Mouse (Mus musculus): Measurements from ENCODE around the gene Zcchc2. TPM values are rescaled to one million over a fixed set of nuclear protein-coding genes. Genes with fewer than 3 reads are reported as not detected.

Zcchc2 gene
- polyA plus RNA-seq (2011; ENCODE audit: insufficient read length, low read depth, missing spikeins): 16.3 and 18.3 TPM in 2 replicates

DNA sequence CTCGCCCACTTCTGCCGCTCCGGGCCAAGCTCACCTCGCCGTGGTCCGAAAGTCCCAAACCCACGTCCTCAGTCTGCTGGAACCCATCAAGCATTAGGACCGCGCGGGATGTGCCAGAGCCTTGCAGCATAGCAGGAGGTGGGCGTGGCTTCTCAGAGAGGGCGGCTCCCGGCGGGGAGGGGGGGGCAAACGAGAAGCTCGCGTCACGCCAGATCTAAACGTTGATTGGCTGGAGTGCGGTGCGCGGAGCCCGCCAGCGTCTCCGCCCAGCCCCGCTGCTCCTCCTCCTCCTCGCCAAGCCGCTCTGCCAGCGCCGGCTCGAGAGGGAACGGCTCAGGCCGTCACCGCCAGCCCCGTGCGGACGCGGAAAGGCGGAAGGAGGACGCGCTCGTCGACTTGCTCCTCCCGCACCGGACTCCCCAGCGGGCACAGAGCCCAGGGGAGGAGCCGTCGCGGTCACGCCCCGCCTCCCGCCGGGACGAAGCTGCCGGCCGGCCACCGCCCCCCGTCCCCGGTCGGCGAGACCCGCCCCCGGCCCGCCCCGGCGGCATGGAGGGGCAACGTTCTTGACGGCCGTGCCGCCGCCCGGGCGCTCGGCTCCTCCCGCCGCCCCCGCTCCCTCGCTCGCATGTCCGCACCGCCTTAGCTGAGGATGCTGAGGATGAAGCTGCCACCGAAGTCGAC is at the start of gene Zcchc2:
Gene Zcchc2 (plus strand): TSS at position 269 of the 684 bp plus-strand sequence.
- peak within 1 kb of the TSS; percentile 91 for H3K4me3 ChIP-seq (ENCODE audit: insufficient read depth, low read length)
- TF ChIP-seq CTCF (IDR thresholded peaks at IDR 0.05; ENCODE audit: borderline replicate concordance, insufficient read depth, low read length) (no peak), POLR2A (IDR thresholded peaks at IDR 0.05; ENCODE audit: low read depth, low read length) (peak; percentile 91)
- peak within 1 kb of the TSS; percentile 84 for H3K27ac ChIP-seq (ENCODE audit: insufficient read depth, low read length)
- H3K4me1 ChIP-seq (ENCODE audit: control insufficient read depth, insufficient read depth, low read length): 0 out of 2 replicates have a peak, but pooled peaks cover 3% of the 10 kb centered on the region

DNA sequence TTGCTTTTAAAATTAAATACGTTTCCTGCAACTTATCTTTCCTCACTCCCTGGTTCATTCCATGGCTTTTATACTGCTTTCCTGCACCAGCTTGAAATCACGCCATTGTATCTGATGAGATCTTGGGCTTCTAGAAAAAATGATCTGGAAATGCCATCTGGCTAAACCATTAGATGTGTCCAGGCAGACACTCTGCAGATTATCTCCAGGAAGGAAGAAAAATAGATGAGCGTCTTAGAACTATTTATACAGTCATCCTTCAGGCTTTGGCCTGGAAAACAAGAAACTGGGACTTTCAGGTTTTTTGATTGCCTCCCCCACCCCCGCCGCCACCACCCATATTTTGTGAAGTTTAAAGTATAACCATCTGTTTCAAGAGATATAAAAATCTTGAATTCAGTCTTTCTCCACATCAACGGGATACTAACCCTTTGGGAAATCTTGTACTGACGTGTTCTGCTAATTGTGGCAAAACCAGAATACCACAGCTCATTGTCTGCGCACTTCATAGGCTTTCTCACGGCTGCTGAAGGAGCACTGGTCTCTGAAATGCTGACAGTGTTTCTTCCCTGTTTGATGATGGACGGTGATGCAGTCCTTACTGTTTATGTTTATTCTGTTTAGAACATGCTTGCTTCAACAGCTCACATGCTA is 45.2 kb upstream of the Zcchc2 start:
- H3K4me3 ChIP-seq (ENCODE audit: insufficient read depth, low read length): no peak overlapping the region
- H3K27ac ChIP-seq (ENCODE audit: insufficient read depth, low read length): no peak overlapping the region
- no peak for TF ChIP-seq POLR2A (IDR thresholded peaks at IDR 0.05; ENCODE audit: low read depth, low read length)
- no peak for TF ChIP-seq CTCF (IDR thresholded peaks at IDR 0.05; ENCODE audit: borderline replicate concordance, insufficient read depth, low read length)
- no peaks in the 10 kb centered on the region for H3K4me1 ChIP-seq (ENCODE audit: control insufficient read depth, insufficient read depth, low read length)

DNA sequence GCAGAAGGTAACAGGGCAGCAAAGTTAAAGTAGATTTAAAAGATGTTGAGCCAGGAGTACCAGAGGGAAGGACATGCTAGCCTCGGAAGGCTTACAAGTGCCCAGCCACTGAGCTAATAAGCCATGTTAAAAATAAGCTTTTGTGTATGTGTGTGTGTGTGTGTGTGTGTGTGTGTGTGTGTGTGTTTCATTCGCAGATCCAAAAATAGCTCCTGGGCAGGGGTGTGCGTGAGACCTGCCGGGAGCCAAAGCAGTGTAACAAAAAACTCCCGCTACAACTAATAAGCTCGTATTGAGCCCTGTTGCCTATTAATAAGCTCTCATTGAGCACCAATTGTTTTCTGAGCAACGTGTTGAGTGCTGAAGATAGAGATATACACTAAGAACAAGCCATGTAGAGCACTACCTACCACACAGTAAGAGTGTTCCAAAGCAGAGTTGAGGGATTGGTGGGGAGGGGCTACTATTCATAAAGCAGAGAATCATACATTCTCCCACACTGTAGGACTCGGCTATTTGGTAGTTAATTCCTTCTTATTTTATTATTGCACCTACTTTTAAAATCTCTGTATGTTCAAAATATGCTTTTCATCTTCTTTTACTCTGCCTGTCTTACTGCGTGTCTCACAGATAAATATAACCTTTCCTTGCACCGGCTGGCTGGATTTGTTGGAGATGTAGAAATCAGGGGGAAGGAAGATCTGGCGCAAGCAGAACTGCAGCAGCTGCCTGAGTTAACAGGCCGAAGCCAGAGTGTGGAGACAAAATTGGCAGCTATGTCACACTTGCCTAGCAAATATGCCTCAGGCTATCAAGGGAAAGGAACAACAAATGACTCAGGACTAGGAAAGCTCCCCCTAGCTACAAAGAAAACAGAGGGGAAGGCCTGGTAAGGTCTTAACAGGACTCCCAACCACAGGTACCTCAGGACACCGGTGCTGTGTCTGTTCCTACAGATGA is 43.3 kb upstream of the Zcchc2 start:
- no peak overlapping the region for H3K4me3 ChIP-seq (ENCODE audit: insufficient read depth, low read length)
- H3K27ac ChIP-seq (ENCODE audit: insufficient read depth, low read length): no peak overlapping the region
- no peaks in the 10 kb centered on the region for H3K4me1 ChIP-seq (ENCODE audit: control insufficient read depth, insufficient read depth, low read length)
- TF ChIP-seq POLR2A (IDR thresholded peaks at IDR 0.05; ENCODE audit: low read depth, low read length) (no peak), CTCF (IDR thresholded peaks at IDR 0.05; ENCODE audit: borderline replicate concordance, insufficient read depth, low read length) (no peak)

DNA sequence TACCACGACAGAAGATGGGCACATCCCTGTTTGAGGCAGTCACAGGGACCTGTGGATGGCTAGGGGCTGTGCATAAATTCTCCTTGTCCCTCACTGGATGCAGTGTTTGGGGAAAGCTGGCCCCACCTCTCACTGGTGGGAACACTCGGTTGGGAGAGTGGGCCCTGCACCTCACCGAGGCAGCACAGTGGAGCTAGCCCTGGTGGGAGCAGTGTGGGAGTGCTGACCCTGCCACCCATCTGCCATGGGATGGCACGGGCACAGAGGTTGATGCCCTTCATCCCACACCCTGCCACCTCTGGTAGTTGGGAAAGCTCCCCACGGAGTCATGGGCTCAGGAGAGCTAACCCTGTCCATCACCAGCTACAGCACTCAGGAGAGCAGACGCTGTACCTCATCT is 41.9 kb upstream of the Zcchc2 start:
- H3K27ac ChIP-seq (ENCODE audit: insufficient read depth, low read length): no peak overlapping the region
- H3K4me1 ChIP-seq (ENCODE audit: control insufficient read depth, insufficient read depth, low read length): no peaks in the 10 kb centered on the region
- H3K4me3 ChIP-seq (ENCODE audit: insufficient read depth, low read length): no peak overlapping the region
- TF ChIP-seq CTCF (IDR thresholded peaks at IDR 0.05; ENCODE audit: borderline replicate concordance, insufficient read depth, low read length): no peak
- TF ChIP-seq POLR2A (IDR thresholded peaks at IDR 0.05; ENCODE audit: low read depth, low read length): no peak

DNA sequence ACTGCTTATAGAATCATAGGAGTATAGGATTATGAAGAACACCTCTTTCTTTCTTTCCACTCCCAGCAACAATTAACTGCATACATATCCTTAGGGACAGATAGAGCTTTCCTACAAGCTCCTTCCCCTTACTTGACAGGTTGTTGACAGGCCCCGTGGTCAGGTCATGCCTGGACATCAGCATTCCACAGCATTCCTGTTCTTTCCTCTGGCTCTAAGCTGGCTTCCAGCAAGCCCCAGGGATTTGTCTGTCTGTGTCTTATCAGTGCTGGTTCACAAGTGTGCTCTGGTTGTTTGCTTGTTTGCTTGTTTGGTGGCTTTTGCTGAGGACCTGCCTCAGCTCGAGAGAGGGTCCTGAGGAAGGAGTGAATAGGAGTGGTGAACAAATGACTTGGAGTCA is 36.6 kb upstream of the Zcchc2 start:
- Histone ChIP-seq H3K27ac (ENCODE audit: insufficient read depth, low read length) (no peak overlapping the region), H3K4me1 (ENCODE audit: control insufficient read depth, insufficient read depth, low read length) (no peaks in the 10 kb centered on the region), H3K4me3 (ENCODE audit: insufficient read depth, low read length) (no peak overlapping the region)
- TF ChIP-seq CTCF (IDR thresholded peaks at IDR 0.05; ENCODE audit: borderline replicate concordance, insufficient read depth, low read length) (no peak), POLR2A (IDR thresholded peaks at IDR 0.05; ENCODE audit: low read depth, low read length) (no peak)

DNA sequence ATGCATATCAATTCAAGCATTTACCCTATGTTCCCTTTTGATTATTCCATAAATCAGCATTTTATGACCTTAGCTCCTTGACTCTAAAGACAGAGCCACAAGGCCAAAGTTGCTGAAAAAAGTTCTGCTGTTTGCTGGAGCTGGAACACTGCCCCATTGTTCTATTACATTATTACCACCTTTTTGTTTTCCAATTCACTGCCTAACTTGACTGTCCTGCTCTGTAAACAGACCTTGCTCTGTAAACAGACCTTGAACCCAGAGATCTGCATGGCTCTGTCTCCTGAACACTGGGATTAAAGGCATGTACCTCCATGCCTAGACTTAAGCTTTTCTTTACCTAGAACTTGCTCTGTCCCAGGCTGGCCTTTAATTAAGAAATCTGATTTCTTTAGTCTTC is 36.2 kb upstream of the Zcchc2 start:
- no peak for TF ChIP-seq CTCF (IDR thresholded peaks at IDR 0.05; ENCODE audit: borderline replicate concordance, insufficient read depth, low read length)
- TF ChIP-seq POLR2A (IDR thresholded peaks at IDR 0.05; ENCODE audit: low read depth, low read length): no peak
- Histone ChIP-seq H3K27ac (ENCODE audit: insufficient read depth, low read length) (no peak overlapping the region), H3K4me1 (ENCODE audit: control insufficient read depth, insufficient read depth, low read length) (no peaks in the 10 kb centered on the region), H3K4me3 (ENCODE audit: insufficient read depth, low read length) (no peak overlapping the region)

DNA sequence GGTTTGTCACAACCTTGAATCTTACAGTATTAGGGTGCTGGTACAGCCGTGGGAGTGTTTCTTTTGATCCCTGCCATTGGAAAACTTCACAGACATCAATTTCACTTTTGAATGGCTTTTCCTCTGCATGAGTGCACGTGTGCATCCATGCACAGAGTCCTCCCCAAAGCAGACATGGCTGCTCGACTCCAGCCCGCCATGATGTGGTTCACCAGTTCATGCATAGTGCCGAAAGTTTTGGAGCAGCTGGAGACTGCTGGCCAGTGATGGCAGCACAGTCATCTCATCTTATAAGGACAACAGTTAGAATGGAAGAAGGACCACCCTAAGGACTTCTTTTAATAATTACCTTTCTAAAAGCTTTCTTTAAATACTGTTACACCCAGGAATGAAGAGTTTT is 34.1 kb upstream of the Zcchc2 start:
- no peak overlapping the region for H3K27ac ChIP-seq (ENCODE audit: insufficient read depth, low read length)
- H3K4me3 ChIP-seq (ENCODE audit: insufficient read depth, low read length): no peak overlapping the region
- H3K4me1 ChIP-seq (ENCODE audit: control insufficient read depth, insufficient read depth, low read length): no peaks in the 10 kb centered on the region
- no peak for TF ChIP-seq CTCF (IDR thresholded peaks at IDR 0.05; ENCODE audit: borderline replicate concordance, insufficient read depth, low read length)
- TF ChIP-seq POLR2A (IDR thresholded peaks at IDR 0.05; ENCODE audit: low read depth, low read length): no peak

DNA sequence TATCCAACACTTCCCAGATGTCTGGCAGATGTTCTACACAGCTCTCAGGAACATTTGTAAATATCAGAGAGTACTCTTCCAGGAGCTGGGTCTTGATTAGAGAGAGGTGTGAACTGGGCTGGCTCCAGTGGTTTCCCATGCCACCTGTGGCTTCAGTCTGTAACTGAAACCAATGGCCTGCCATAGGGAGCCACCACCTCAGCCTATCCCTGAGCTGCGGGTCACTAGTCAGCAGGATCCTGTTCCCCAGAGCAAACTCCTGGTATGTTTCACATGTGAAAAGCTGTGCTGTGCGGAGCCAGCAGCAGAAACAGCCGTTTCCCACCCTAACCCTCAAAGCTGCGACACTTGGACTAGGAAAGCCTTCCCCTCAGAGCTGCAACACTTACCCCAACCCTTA is 28.7 kb upstream of the Zcchc2 start:
- no peak overlapping the region for H3K4me3 ChIP-seq (ENCODE audit: insufficient read depth, low read length)
- no peak for TF ChIP-seq CTCF (IDR thresholded peaks at IDR 0.05; ENCODE audit: borderline replicate concordance, insufficient read depth, low read length)
- TF ChIP-seq POLR2A (IDR thresholded peaks at IDR 0.05; ENCODE audit: low read depth, low read length): no peak
- no peak overlapping the region for H3K27ac ChIP-seq (ENCODE audit: insufficient read depth, low read length)
- no peaks in the 10 kb centered on the region for H3K4me1 ChIP-seq (ENCODE audit: control insufficient read depth, insufficient read depth, low read length)

DNA sequence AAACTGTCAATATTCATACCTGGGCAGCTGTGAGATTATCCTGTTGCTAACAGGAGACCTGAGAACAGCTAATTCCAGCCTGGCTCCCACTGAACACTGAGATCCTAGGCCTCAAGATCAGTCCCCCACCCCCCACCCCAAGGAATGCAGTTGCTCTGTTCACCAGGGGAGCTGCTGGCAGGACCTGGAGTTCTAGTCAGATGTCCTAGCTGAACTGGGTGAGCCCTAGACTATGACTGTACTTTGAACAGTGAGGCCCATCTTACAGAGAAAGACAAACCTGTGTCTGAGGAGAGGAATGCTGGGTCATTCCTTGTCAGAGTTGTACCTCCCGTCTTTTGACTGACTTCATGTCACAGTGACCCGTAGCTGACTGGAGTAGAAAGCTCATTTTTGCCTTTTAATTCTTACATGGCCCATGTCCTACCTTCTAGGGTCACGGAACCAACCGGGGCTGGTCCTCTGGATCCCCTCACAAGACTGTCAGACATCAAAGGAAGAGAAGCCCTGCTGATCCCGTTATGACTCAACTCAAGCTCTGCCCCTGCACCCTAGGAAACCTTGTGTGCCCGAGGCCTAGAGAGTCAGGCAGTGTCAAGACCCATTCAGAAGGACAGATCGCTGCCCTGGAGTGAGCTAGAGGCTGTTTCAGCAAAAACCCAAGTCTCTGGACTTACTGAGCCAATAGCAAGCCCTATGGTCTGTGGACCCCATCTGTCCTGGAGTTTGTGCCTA is 28.0 kb upstream of the Zcchc2 start:
- no peak for TF ChIP-seq POLR2A (IDR thresholded peaks at IDR 0.05; ENCODE audit: low read depth, low read length)
- TF ChIP-seq CTCF (IDR thresholded peaks at IDR 0.05; ENCODE audit: borderline replicate concordance, insufficient read depth, low read length): no peak
- no peak overlapping the region for H3K27ac ChIP-seq (ENCODE audit: insufficient read depth, low read length)
- no peaks in the 10 kb centered on the region for H3K4me1 ChIP-seq (ENCODE audit: control insufficient read depth, insufficient read depth, low read length)
- H3K4me3 ChIP-seq (ENCODE audit: insufficient read depth, low read length): no peak overlapping the region
